Mouse (Mus musculus) intestine, embryonic 16.5 days (tissue): ENCODE data around the gene Phkb. TPM values are rescaled to one million over a fixed set of nuclear protein-coding genes. Genes with fewer than 3 reads are reported as not detected.
"Not testable (repeated sequence)": the region's sequence is repeated elsewhere in the genome, so short reads cannot be mapped to it uniquely, and the experiment has no call there.

Experiments
- ATAC-seq: fragments of 200-750 bp; cut with Nextera tagmentation; 2 replicates; pipeline ENCODE4 v1.8.0; 2017; ENCODE audit warnings: moderate TSS enrichment, moderate library complexity
- H3K27ac ChIP-seq: fragments of 300-500 bp; sonication (generic); 2 replicates; pipeline ENCODE4 v1.5.1; 2014; ENCODE audit warnings: mild to moderate bottlenecking, low read length
- H3K27me3 ChIP-seq: fragments of 300-500 bp; sonication (generic); replicated peaks from 2 replicates; pipeline ENCODE4 v1.6.1; 2014; ENCODE audit warnings: low read length, control low read depth, mixed read lengths; ENCODE audit not compliant: control insufficient read depth, insufficient read depth
- H3K36me3 ChIP-seq: fragments of 300-500 bp; sonication (generic); 2 replicates; pipeline ENCODE4 v1.6.1; 2014; ENCODE audit warnings: low read length, control low read depth; ENCODE audit not compliant: control insufficient read depth, insufficient read depth
- H3K4me1 ChIP-seq: fragments of 300-500 bp; sonication (generic); 2 replicates; pipeline ENCODE4 v1.6.1; 2014; ENCODE audit warnings: low read length, control low read depth, mixed read lengths; ENCODE audit not compliant: control insufficient read depth, insufficient read depth
- H3K4me2 ChIP-seq: fragments of 300-500 bp; sonication (generic); 2 replicates; pipeline ENCODE4 v1.6.1; 2014; ENCODE audit warnings: low read depth, low read length, control low read depth
- H3K4me3 ChIP-seq: fragments of 300-500 bp; sonication (generic); 2 replicates; pipeline ENCODE4 v1.5.1; 2014; ENCODE audit warnings: mild to moderate bottlenecking, low read length
- H3K9ac ChIP-seq: fragments of 300-500 bp; sonication (generic); 2 replicates; pipeline ENCODE4 v1.6.1; 2014; ENCODE audit warnings: low read depth, low read length
- H3K9me3 ChIP-seq: fragments of 300-500 bp; sonication (generic); 2 replicates; pipeline ENCODE4 v1.6.1; 2016; ENCODE audit warnings: low read length, control low read depth; ENCODE audit not compliant: control insufficient read depth
- WGBS: fragments of 180-500 bp; shearing (Covaris S2); extraction: QIAGEN DNeasy Blood & Tissue Kit; methylation state at CpG from one replicate; pipeline ENCODE4 v1.1.7; 2014; 5-methylcytosine and 5-hydroxymethylcytosine counted together
- polyA plus RNA-seq: library from polyadenylated mRNA; unstranded; fragments of >200 nt; fragmentation: Nextera tagmentation; extraction: Ambion mirVana; gene quantifications from 2 replicates; pipeline ENCODE4 v1.2.1, GENCODE M21; 2015

The Phkb gene
- polyA plus RNA-seq, result 26.3 and 26.4 TPM in 2 replicates

GRCm38 (mm10) chr8:85840657-85841488, at the start of gene Phkb, which contains the start of gene Itfg1:
Gene Phkb, plus strand, starts transcription at chr8:85840959.
Gene Itfg1, minus strand, starts transcription at chr8:85840921.
- H3K4me1 ChIP-seq, result peaks cover 7% of the 10 kb centered on the region
- H3K27me3 ChIP-seq, result no peaks in the 10 kb centered on the region
- peak within 1 kb of the TSS; percentile 87 for H3K4me3 ChIP-seq
- H3K4me2 ChIP-seq, result peak within 1 kb of the TSS; percentile 86
- peak; percentile 96 for ATAC-seq
- peak within 1 kb of the TSS; percentile 97 for H3K27ac ChIP-seq
- H3K36me3 ChIP-seq, result no peaks in the 10 kb centered on the region
- peak within 1 kb of the TSS; percentile 92 for H3K9ac ChIP-seq
- WGBS, result under 1% methylated on average over 54 of the region's 54 CpGs
- no peaks in the 10 kb centered on the region for H3K9me3 ChIP-seq

- H3K4me3 ChIP-seq, H3K4me1 ChIP-seq, H3K36me3 ChIP-seq, H3K4me2 ChIP-seq, H3K27ac ChIP-seq, H3K9me3 ChIP-seq, H3K9ac ChIP-seq, H3K27me3 ChIP-seq: not testable (repeated sequence)
- 67% methylated on average over 1 of the region's 1 CpGs for WGBS
- ATAC-seq, result peak; percentile 67; the same call in 1 of the 2 replicates
Measured at GRCm38 (mm10) chr8:85796392-85796791, 44.4 kb upstream of the Phkb start.

- H3K27ac ChIP-seq, result no peak overlapping the region
- no peak overlapping the region for H3K4me3 ChIP-seq
- H3K9ac ChIP-seq, result no peak overlapping the region
- no peaks in the 10 kb centered on the region for H3K4me1 ChIP-seq
- no peaks in the 10 kb centered on the region for H3K27me3 ChIP-seq
- 100% methylated on average over 1 of the region's 1 CpGs for WGBS
- ATAC-seq, result no peak
- H3K4me2 ChIP-seq, result no peak overlapping the region
- no peaks in the 10 kb centered on the region for H3K36me3 ChIP-seq
- no peaks in the 10 kb centered on the region for H3K9me3 ChIP-seq
Measured at GRCm38 (mm10) chr8:85800164-85800563, 40.6 kb upstream of the Phkb start.

- Histone ChIP-seq H3K9ac (no peak overlapping the region), H3K4me3 (no peak overlapping the region), H3K27ac (no peak overlapping the region), H3K27me3 (no peaks in the 10 kb centered on the region), H3K36me3 (no peaks in the 10 kb centered on the region), H3K9me3 (no peaks in the 10 kb centered on the region), H3K4me2 (no peak overlapping the region), H3K4me1 (no peaks in the 10 kb centered on the region)
- WGBS, result 91% methylated on average over 1 of the region's 1 CpGs
- no peak for ATAC-seq
Measured at GRCm38 (mm10) chr8:85801408-85801807, 39.4 kb upstream of the Phkb start.

GRCm38 (mm10) chr8:85813621-85814020, 27.1 kb upstream of the Phkb start:
- Histone ChIP-seq H3K4me3 (no peak overlapping the region), H3K36me3 (peaks cover 2% of the 10 kb centered on the region; the same call in 1 of the 2 replicates), H3K27ac (no peak overlapping the region), H3K27me3 (no peaks in the 10 kb centered on the region), H3K9me3 (no peaks in the 10 kb centered on the region), H3K9ac (no peak overlapping the region), H3K4me2 (no peak overlapping the region), H3K4me1 (no peaks in the 10 kb centered on the region)
- ATAC-seq, result no peak

GRCm38 (mm10) chr8:85839916-85840656, 673 bp upstream of the Phkb start:
- Histone ChIP-seq H3K27ac (peak overlapping the region; percentile 97), H3K27me3 (no peaks in the 10 kb centered on the region), H3K36me3 (no peaks in the 10 kb centered on the region), H3K4me1 (peaks cover 7% of the 10 kb centered on the region), H3K9me3 (no peaks in the 10 kb centered on the region), H3K9ac (peak overlapping the region; percentile 92), H3K4me3 (peak overlapping the region; percentile 87), H3K4me2 (peak overlapping the region; percentile 86)
- no peak for ATAC-seq
- 1% methylated on average over 21 of the region's 21 CpGs for WGBS

- ATAC-seq, result no peak
- peak overlapping the region; percentile 92 for H3K9ac ChIP-seq
- peak overlapping the region; percentile 97; the same call in 1 of the 2 replicates for H3K27ac ChIP-seq
Measured at GRCm38 (mm10) chr8:85841489-85841795, 683 bp downstream of the Phkb start.

GRCm38 (mm10) chr8:85845887-85846286, 5.1 kb downstream of the Phkb start:
- Histone ChIP-seq H3K4me2 (no peak overlapping the region), H3K4me3 (no peak overlapping the region), H3K4me1 (no peaks in the 10 kb centered on the region), H3K27ac (no peak overlapping the region), H3K9me3 (no peaks in the 10 kb centered on the region), H3K27me3 (no peaks in the 10 kb centered on the region), H3K36me3 (no peaks in the 10 kb centered on the region), H3K9ac (no peak overlapping the region)
- ATAC-seq, result no peak

More at GRCm38 (mm10) chr8:85841489-85841795, 683 bp downstream of the Phkb start:
- Histone ChIP-seq H3K4me1 (peaks cover 7% of the 10 kb centered on the region), H3K9me3 (no peaks in the 10 kb centered on the region), H3K36me3 (no peaks in the 10 kb centered on the region), H3K4me3 (peak overlapping the region; percentile 87), H3K27me3 (no peaks in the 10 kb centered on the region), H3K4me2 (peak overlapping the region; percentile 86)
- WGBS, result 8% methylated on average over 4 of the region's 4 CpGs

GRCm38 (mm10) chr8:85854220-85855123, 13.7 kb downstream of the Phkb start:
- Histone ChIP-seq H3K9ac (no peak overlapping the region), H3K27me3 (no peaks in the 10 kb centered on the region), H3K4me3 (no peak overlapping the region), H3K9me3 (no peaks in the 10 kb centered on the region), H3K27ac (no peak overlapping the region), H3K36me3 (no peaks in the 10 kb centered on the region), H3K4me1 (no peaks in the 10 kb centered on the region), H3K4me2 (no peak overlapping the region)
- 87% methylated on average over 19 of the region's 19 CpGs for WGBS
- ATAC-seq, result no peak
